Mouse (Mus musculus): ENCODE measurements around the gene Phb2. TPM values are rescaled to one million over a fixed set of nuclear protein-coding genes. Genes with fewer than 3 reads are reported as not detected.
"Not testable (repeated sequence)": the region's sequence is repeated elsewhere in the genome, so short reads cannot be mapped to it uniquely, and the experiment has no call there.

Gene Phb2
- total RNA-seq (2021): 100 to 1,000 TPM; 114 to 129 TPM

DNA sequence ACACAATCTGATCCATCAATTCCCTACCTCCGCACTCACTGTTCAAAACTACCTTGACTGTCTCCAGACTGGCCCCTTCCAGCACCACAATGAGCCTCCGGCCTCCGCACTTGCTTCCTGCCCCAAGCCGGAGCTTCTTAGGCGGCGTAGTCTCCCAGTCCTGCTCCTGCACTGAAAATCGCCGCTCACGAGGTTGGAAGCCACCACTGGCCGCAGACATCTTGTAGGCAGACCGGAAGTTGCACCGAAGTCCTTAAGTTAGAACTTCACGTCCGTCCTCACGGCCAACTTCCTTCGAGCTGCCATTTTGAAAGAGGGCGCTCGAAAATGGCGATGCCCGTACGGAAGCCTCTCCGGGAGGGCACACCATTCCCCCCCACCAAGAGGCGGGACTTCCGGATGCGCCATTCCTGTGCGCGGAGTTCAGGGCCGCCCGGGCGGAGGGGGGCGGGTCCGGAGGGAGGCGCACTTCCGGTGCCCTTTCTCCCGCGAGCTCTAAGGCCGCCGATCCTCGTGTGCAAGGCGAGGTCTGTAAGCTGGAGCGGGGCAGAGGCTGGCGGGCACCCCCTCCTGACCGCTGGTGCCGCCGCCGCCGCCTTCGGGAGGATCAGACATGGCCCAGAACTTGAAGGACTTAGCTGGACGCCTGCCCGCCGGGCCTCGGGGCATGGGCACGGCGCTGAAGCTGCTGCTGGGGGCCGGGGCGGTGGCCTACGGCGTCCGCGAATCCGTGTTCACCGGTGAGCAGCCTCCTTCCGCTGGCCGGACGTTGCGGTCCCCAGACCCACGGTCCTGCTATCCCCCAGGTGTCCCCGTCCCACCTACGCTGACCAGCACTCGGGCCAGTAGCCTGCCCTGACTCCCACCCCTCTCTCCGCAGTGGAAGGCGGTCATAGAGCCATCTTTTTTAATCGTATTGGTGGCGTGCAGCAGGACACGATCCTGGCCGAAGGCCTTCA lies at the start of gene Phb2, which contains the start of gene Emg1:
Gene Phb2 (plus strand): TSS at position 513 of the 959 bp plus-strand sequence.
Gene Emg1 (minus strand): TSS at position 355 of the 959 bp plus-strand sequence.
- peak; percentile 97 to 99 for DNase-seq

DNA sequence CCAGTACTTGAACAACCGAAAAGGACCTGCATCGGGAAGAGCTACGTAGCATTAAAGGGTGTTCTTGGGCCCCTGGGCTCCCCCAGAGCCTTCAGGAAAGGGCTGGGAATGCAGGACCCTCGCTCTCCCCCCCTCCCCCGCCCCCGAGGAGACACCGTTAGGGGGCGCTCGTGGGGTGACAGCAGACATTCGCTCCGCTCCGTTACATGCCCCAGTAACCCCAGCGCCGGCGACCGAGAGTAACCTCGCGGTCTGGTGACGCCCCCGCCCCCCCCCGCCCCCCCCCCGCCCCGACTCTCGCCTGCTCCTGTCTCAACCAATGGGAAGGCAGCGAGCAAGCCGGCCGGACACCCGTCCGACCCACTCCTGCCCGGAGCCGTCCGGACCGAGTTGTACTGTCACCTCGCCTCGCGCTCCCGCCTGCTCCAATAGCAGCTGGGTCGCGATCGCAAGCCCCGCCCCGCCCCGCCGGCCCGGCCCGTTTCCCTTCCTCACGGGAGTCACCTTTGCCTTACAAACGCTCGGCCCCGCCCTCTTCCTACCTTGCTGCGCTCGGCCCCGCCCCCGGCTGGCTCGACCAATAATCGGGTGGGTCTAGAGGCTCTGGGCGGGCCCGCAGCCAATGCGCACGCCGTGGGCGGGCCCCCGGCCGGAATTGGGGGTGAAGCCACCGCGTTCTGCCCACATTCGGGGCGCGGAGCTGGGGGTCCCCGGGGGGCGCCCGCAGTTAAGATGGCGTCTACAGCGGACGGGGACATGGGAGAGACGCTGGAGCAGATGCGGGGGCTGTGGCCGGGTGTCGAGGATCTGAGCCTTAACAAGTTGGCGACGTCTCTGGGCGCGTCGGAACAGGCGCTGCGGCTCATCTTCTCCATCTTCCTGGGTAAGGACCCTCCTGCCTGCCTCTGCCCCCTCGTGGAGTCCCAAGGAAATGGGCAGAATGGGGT lies 49.4 kb upstream of the Phb2 start, which contains the start of gene Lpcat3:
Gene Lpcat3 (plus strand): TSS at position 551 of the 947 bp plus-strand sequence.
- peak; percentile 96 to 97 for DNase-seq

DNA sequence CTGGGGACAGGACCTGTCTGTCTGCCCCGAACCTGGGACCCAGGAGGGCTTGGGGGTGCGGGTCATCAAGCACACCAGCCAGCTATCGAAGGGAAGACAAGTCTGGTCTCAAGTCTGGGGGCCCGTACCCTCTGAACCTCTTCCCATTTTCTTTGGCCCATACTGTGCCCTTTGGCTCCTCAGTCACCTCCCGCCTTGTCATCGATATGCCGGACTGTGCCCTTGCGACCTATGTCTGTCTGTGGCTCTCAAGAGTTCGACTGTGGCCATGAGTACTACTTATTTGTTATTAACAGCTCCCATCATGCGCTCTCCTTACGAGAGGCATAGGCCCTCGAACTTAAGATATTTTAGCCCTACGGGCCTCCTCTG lies 48.7 kb upstream of the Phb2 start:
- no peak for DNase-seq

DNA sequence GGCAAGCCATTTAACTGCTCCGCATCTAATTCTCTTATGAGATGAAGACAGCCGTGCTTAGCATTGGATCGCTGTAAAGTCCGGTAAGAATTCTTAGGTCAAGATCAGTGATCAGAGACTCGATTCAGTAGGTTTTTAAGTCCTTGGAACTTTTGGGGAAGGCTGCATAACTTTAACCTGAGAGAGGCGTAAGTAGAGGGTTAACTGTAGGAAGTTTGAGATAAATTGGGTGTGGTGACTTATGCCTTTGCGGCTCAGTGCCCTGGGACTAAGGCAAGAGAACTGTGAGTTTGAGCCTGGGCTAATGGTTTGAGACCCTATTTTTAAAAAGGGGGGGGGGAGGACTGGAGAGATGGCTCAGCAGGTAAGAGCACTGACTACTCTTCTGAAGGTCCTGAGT lies 47.9 kb upstream of the Phb2 start:
- no peak for DNase-seq

DNA sequence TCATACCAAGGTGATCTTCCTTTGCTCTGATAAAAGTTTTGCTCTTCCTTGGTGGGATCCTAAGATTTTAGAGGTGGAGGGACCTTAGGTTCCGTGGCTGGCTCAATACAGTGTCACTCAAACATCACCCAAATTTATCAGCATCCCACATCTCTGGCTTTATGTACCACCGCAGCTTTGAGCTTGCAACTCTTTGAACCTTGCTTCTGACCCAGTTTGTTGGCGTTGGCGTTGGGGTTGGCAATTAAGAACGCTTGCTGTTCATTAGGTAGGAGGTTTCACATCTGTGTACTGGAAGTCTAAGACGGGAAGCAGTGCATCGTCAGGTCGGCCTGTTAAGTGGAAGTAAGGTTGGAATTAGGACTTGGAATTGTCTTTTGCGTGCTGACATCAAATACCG lies 47.1 kb upstream of the Phb2 start:
- no peak for DNase-seq

DNA sequence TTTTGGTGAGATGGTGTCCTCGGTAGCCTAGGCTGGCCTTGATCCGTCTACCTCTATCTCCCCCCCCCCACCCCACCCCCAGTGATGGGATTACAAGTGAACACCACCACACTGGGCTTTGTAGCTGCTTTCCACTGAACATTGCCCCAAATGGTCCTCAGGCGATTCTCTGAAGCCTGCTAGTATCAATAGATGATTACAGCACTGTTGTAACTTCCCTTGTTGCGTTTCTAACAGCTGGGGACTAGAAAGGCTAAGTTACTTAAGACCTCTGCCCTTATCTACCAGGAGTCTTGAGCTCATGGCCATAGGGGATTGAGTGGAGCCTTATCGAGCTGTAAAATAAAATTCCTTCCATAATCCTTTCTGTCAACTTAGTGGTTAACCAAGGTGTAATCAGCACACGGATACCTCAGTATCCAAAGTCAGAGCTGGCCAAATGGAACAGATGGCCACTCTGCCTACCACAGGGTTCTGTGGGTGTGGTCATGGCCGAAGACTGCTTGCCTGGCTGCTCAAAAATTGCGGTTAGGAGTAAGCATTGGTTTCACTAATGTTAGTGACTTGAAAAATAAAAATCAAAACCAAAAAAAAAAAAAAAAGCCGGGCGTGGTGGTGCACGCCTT lies 42.8 kb upstream of the Phb2 start:
- DNase-seq: no peak

DNA sequence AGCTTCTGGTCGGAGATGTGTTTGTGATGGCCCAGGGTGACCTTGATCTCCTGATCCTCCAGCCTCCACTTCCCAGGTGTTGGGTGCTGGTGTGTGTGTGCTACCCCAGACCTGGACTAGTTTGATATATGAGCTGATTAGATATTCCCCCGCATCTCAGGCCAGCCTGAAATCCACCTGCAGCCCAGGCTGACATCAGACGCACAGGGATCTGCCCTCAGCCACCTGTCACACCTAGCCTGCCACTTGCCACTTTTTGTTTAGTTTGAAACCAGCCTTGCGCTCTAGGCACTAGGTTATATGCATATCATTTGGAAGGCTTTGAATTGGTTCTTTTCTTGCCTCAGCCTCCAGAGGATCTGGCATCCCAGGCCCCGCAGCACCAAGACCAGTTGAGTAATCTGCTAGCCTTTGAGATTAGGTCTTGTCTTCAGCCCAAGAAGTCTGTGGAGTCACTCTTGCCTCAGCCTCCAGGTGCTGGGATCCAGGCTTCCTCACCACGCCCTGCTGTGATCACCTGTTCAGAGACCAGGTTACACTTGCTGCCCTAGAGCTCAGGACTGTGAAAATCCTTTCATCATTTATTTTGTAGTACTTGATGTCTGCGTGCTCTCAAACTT lies 41.7 kb upstream of the Phb2 start:
- DNase-seq: no peak

DNA sequence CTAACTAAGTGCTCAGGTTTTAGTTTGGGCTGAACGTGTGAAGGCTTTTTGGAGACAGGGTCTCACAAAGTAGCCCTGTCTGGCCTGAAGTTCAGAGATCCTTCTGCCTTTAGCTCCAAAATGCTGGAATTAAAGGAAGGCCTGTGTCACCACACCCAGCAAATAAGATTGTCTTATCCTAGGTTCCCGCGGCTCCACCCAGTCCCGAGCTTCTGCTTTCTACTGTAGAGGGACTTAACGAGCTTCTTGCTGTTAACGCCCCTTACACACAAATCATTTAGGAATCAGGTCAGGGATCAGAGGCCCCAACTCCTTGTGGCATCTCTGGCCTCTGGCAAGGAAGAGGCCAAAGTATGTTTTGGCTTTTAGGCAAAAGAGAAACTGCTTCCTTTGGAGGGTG lies 40.0 kb upstream of the Phb2 start:
- DNase-seq: no peak

DNA sequence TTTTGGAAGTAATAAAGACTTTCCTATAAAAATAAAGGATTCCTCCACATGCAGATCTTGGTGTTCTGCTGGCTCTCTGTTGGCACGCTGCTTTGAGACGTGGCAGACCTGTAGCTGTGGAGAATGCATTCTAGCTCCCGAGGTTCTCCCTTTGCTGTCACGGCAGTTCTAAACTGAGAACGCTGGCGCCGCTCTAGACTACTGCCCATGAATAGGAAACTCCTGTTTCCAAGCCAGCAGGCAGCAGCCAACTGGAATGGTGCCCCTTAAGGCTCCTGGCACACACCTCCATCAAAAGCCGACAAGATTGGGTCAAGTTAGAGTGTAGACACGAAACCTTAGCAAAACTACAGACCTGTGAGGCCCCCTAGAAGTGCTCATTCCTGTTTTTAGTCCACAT lies 38.5 kb upstream of the Phb2 start:
- DNase-seq: peak in 1 of 2 experiments; percentile 33

DNA sequence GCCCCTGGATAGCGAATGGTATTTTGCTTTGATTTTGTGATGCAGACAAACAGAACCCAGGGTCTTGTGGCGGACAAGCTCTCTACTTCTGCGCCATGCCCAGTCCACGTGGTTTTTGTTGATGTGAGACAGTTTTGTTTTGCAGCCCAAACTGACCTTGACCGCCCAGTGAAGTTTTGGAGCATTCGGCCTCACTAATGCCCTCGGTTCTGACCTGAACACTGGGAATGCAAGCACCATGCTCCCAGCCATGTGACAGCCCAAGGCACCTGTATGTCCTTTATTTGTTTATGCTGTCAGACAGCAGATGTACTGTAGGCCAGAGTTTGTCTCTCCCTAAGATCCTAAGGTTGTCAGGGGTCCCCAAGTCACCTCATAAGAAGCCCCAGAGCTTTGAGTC lies 37.5 kb upstream of the Phb2 start:
- no peak for DNase-seq

DNA sequence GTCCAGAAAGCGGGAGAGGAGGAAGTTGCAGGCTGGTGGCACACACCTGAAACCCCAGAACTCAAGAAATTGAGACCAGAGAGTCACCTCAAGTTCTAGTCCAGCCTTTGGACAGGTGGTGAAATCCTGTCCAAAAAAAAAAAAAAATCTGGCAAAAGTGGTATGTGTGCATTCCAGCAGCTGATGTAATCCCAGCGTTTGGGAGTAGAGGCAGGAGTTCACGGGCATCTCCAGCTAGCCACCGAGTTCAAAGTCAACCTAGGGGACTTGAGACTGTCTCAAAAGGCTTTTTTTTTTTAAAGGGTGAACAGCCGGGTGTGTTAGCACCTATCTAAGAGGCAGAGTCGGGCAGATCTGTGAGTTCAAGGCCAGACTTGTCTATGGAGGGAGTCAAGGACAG lies 36.0 kb upstream of the Phb2 start:
- no peak for DNase-seq

DNA sequence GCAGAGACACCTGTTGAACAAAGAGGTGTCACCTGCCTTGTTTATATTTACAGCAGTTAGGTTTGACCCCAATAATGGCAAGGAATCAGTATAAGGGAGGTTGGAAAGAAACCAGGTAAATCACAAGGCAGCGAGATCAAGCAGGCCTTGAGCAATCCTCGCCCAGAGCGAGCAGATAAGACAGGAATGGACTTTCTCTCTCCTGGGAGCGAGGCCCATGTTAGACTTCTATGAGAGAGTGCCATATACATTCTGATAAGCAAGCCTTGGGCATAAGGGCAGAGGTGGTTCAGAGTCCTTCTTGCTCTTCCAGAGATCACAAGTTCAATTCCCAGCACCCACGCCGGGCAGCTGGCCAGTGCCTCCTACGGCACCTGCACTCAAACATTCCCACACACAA lies 33.4 kb upstream of the Phb2 start:
- no peak for DNase-seq

DNA sequence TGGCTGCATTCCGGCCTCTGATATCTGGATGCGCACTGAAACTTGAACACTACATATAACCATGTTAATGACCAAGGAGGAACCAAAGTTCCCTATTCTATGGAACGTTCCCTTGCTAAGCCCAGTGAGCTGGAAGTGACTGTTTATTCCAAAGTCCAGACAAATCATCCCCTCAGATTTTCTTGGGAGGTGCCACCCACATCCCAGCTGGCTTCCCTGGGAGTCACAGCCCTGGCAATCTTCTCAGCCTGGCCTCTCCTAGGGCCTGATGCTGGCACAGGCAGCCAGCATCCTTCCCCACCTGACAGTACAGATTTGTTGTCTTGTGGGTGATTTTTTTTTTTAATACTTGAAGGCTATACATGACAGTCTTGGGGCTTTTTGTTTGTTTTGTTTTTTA lies 32.6 kb upstream of the Phb2 start:
- no peak for DNase-seq

DNA sequence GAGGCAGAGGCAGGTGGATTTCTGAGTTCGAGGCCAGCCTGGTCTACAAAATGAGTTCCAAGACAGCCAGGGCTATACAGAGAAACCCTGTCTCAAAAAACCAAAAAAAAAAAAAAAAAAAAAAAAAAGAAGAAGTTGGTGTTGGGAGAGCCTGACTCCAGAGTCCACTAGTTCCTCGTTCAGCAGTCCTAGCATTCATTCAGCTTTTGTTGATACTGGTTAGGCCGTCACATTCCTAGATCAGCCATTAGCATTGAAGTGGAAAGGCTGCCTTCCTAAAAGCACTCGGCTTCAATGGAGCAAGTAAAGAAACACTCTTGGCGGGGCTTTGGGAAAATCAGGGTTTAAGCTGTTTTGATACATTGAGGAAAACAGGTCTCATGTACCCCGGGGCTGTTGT lies 29.8 kb upstream of the Phb2 start:
- not testable (repeated sequence) for DNase-seq

DNA sequence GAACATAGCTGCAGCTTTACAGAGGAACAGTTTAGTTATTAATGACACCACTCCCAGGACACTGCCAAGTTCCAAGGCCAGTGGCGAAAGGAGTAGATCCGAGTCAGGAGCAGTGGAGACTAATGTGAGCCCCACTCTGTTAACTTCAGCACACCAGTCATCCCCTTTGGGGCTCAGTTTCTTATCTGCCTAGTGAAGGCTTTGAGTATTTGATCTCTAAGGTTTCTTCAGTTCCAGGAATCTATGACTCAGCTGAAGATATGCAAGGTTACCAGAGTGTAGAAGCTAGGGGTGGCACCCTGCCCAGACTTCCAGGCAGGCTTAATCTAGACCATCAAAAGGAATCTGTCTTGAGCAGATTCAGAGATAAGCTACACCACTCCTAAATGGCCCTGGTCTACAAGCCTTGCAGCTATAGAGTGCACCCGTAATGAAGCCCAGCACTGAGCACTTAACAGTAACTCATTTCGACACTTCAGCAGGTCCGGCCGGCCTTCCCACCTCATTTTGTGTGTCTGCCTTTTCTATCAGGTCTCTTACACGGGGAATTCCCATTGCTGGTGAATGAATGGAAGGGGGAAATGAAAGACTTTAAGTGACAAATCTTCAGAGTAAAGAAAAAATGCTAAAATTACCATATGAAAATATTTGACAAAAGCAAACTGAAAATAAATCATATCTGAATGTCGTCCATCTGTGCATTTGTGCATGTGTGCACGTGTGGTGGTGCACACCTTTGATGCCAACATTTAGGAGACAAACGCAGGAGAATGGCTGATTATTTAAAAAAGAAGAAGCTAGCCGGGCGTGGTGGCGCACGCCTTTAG lies 28.3 kb upstream of the Phb2 start:
- DNase-seq: no peak

DNA sequence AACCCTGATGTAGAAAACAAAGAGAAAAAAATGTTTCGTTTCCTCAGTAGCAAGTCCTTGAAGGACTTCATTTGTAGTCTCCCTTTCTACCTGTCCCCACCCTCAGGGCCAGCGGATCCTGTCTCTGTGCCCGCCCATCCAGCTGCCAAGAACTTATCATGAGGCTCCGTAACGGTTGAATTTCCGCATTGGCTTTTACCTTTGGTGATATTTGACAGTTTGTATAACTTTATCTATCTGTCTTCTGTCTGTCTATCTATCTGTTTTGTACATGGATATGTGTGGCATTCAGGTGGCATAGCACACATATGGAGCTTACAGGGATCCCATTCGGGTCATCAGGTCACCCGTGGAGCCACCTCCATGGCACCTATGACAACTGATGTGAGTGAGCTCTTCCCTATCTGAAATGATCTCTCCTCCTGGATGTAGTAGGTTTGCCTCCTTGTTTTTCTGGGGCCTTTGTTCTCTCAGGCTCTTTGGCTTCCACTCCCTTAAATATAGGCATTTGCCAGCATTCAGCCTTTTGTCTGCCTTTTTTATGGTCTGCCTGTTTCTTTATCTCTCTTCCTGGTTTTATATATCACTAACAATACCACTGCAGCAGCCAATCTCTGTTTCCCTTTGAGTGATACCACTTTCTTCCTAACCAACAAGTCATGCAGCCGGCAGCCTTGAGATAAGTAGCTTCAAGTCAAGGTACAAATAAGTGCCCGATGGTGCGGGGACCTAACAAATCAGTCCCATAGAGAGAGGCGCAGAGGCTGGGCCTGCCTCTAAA lies 26.3 kb upstream of the Phb2 start:
- DNase-seq: no peak

DNA sequence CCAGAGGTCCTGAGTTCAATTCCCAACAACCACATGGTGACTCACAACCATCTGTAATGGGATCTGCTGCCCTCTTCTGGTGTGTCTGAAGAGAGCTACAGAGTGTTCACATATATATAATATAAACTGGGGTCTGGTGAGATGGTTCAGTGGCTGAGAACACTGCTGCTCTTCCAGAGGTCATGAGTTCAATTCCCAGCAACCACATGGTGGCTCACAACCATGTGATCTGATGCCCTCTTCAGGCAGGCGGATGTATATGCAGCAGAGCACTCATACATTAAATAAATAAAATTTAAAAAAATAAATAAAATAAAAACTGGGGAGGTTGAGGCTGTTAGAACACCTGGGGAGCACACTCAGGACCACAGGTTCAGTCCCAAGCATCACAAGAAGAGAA lies 25.5 kb upstream of the Phb2 start:
- not testable (repeated sequence) for DNase-seq

DNA sequence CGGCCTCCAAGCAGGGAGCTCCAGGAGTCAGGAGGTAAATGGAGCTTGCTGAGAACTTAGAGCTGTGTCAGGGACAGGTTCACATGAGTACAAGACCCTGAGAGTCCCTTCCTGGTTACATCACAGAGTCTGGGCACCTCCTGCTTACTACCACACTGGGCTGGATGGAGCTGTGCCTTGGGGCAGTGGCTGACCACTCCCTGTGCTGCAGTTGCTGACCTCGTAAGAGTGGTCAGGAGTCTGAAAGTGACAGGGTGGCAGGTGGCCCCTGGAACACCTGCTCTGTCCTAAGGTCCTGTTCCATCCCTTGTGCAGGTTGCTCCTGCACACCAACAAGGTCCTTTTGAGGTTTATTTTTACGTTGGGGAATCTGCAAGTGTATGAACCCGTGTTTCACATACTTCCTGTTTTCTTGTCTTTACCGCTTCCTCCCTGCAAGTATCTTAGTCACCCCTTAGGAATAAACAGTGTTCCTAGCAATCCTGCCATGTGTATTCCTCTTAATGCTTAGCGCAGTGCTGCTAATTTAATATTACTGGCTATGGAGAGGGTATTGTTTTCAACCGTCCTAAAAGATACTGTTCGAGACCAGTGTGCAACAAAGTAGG lies 23.9 kb upstream of the Phb2 start:
- no peak for DNase-seq

DNA sequence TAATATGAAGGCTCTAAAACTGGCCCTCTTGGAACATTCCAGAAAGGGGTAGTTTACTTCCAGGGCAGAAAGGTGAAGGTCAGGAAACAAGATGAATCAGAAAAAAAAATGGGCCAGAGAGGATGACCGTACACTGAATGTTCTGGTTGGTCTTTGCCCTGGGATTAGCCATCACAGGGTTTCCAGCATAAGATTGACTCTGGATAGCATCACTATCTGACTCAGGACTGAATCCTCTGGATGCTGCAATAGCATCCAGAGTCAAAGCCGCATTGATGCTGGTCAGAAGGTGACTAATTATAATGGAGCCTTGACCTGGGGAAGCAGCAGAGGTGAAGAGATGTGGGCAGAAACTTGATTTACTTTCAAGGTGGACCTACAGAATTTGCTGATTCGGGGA lies 23.1 kb upstream of the Phb2 start:
- DNase-seq: no peak

DNA sequence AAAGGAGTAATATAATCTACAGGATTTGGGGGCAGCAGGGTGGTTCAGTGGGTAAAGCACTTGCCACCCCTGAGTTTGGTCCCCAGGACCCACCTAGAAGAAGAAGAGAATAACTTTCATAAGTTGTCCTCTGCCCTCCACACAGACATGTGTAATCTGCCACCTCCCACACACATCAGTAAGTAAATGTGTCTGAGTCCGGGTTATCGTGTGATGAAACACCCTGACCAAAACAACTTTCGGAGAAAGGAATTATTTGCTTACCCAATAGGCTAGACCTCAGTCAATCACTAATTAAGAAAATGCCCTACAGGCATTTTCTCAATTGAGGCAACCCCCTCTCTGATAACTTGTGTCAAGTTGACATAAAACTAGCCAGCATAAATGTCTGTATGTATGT lies 21.6 kb upstream of the Phb2 start:
- DNase-seq: no peak
